Mouse (Mus musculus) liver, postnatal 0 days (tissue): ENCODE results near the gene Myrip.

Source experiments
- CTCF ChIP-seq: sonication (generic); IDR thresholded peaks from 2 replicates; pipeline ENCODE4 v1.5.1; 2016; ENCODE audit warnings: antibody characterized with exemption, low read depth
- EP300 ChIP-seq: IDR thresholded peaks from 2 replicates; pipeline ENCODE4 v1.6.1; 2016; ENCODE audit warnings: antibody characterized with exemption, low read depth, mild to moderate bottlenecking

DNA sequence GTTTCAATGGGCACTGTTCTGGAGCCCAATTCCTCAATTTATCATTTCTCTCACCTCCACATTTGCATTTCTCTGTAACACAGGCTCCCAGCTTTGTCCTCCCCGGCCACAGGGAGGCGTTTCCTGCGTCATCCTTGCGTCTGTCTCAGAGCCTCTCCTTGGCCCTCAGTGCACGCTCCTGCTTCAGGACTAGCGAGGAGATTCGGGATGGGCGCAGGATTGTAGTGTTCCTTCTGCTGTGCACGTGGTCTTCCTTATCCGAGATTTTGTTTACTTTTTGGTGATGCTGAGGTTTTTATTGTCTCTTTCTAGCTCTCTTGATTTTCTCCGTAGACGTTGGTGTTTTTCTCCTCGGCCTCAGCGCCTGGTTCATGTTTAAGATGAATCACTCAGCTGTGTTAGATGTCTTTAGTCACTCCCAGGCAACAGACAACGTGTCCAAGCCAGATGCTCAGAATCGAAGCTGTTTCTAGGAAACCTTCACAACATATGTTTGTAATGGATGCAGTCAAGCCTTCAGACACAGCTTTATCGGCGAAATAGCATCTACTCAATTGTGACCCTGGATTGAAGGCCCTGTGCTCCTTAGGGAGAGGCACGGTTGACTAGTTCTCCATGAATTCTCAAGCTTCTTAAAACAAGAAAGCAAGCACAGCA, 218.3 kb downstream of the Myrip start:
- TF ChIP-seq CTCF: no peak
- TF ChIP-seq EP300: no peak
